Mouse (Mus musculus): ENCODE data around the gene Slc25a16. TPM values are rescaled to one million over a fixed set of nuclear protein-coding genes. Genes with fewer than 3 reads are reported as not detected.

Gene Slc25a16
- total RNA-seq (2012; rRNA removed), result 7.7 and 8.3 TPM in 2 replicates
- polyA plus RNA-seq (2012; ENCODE audit: insufficient read depth in 1 of 2, insufficient read length in 2 of 2, low read depth in 1 of 2, low replicate concordance in 2 of 2, missing spikeins in 1 of 2), result 10 to 100 TPM in 1 of 2 experiments, not detected in 1; 12.1 TPM

GRCm38 (mm10) chr10:62919925-62920765 is at the start of gene Slc25a16:
Gene Slc25a16, plus strand, starts transcription at chr10:62920633.
- Histone ChIP-seq H3K27me3 (ENCODE audit: control insufficient read depth in 1 of 2, insufficient read depth in 2 of 2, low read length in 2 of 2) (no peaks in the 10 kb centered on the region), H3K79me2 (ENCODE audit: control insufficient read depth, insufficient read depth, low read length, poor library complexity) (peaks cover 7% of the 10 kb centered on the region), H3K9ac (ENCODE audit: control insufficient read depth, low read depth, low read length, poor library complexity, severe bottlenecking) (peak within 1 kb of the TSS; percentile 82), H3K4me1 (ENCODE audit: control insufficient read depth in 1 of 2, insufficient read depth in 2 of 2, low read length in 2 of 2) (peaks cover 0 to 11% of the 10 kb centered on the region in 2 experiments; a peak in 3 of 4 replicates), H3K4me3 (ENCODE audit: control insufficient read depth in 1 of 2, insufficient read depth in 1 of 2, low read depth in 2 of 2, low read length in 2 of 2) (peak within 1 kb of the TSS; percentile 89 to 90), H3K9me3 (replicated peaks; ENCODE audit: insufficient read depth, low read length) (no peaks in the 10 kb centered on the region), H3K27ac (ENCODE audit: control insufficient read depth, low read depth, low read length) (peak within 1 kb of the TSS; percentile 54), H3K36me3 (ENCODE audit: control insufficient read depth in 1 of 2, insufficient read depth in 2 of 2, low read length in 2 of 2) (peaks cover 0 to 5% of the 10 kb centered on the region in 2 experiments; a peak in 1 of 4 replicates)
- peak; percentile 92 for DNase-seq (ENCODE audit: low read depth, low spot score)
- TF ChIP-seq MYC (IDR thresholded peaks at IDR 0.05; ENCODE audit: low read depth, low read length), result 0 out of 2 replicates have a peak, but pooled peaks have one; percentile 15
- TF ChIP-seq TBP (IDR thresholded peaks at IDR 0.05; ENCODE audit: low read depth, low read length), result peak; percentile 68; the same call in 1 of the 2 replicates
- peak; percentile 96 for TF ChIP-seq ELF1 (IDR thresholded peaks at IDR 0.05; ENCODE audit: low read depth, low read length)
- TF ChIP-seq HCFC1 (IDR thresholded peaks at IDR 0.05; ENCODE audit: low read depth, low read length), result peak; percentile 89
- TF ChIP-seq SMC3 (IDR thresholded peaks at IDR 0.05; ENCODE audit: low read depth, low read length), result no peak
- peak; percentile 81; the same call in 1 of the 2 replicates for TF ChIP-seq MAZ (IDR thresholded peaks at IDR 0.05; ENCODE audit: low read depth, low read length)
- no peak for TF ChIP-seq JUND (IDR thresholded peaks at IDR 0.05; ENCODE audit: low read depth, low read length)
- TF ChIP-seq MEF2A (IDR thresholded peaks at IDR 0.05; ENCODE audit: extremely low read depth, insufficient replicate concordance, low read depth, low read length, poor library complexity, severe bottlenecking), result no peak
- TF ChIP-seq CTCF (IDR thresholded peaks at IDR 0.05 in 2 of 3, conservative IDR thresholded peaks at IDR 0.05 in 1 of 3; ENCODE audit: control insufficient read depth in 1 of 3, insufficient read depth in 1 of 3, low read depth in 2 of 3, low read length in 3 of 3, poor library complexity in 1 of 3, severe bottlenecking in 1 of 3), result no peak
- TF ChIP-seq GABPA (IDR thresholded peaks at IDR 0.05; ENCODE audit: low read depth, low read length), result no peak
- no peak for TF ChIP-seq USF1 (IDR thresholded peaks at IDR 0.05; ENCODE audit: low read depth, low read length)
- TF ChIP-seq ZC3H11A (IDR thresholded peaks at IDR 0.05; ENCODE audit: low read depth, low read length), result no peak
- no peak for TF ChIP-seq RAD21 (IDR thresholded peaks at IDR 0.05; ENCODE audit: low read depth, low read length)
- no peak for TF ChIP-seq CHD1 (IDR thresholded peaks at IDR 0.05; ENCODE audit: low read depth, low read length)
- TF ChIP-seq ZKSCAN1 (IDR thresholded peaks at IDR 0.05; ENCODE audit: low read depth, low read length), result no peak
- TF ChIP-seq GATA1 (IDR thresholded peaks at IDR 0.05; ENCODE audit: low read depth, low read length), result no peak
- no peak for TF ChIP-seq CHD2 (IDR thresholded peaks at IDR 0.05; ENCODE audit: low read length)
- peak; percentile 47; the same call in 1 of the 2 replicates for TF ChIP-seq NRF1 (IDR thresholded peaks at IDR 0.05; ENCODE audit: insufficient read depth, low read depth, low read length, poor library complexity, severe bottlenecking)
- peak; percentile 95 for TF ChIP-seq SIN3A (IDR thresholded peaks at IDR 0.05; ENCODE audit: low read length)
- TF ChIP-seq EP300 (IDR thresholded peaks at IDR 0.05; ENCODE audit: low read depth in 1 of 2, low read length in 2 of 2), result 0 out of 4 replicates have a peak, but pooled peaks of 1 of the 2 experiments have one; percentile 18
- no peak for TF ChIP-seq TAL1 (IDR thresholded peaks at IDR 0.05; ENCODE audit: low read length)
- TF ChIP-seq TCF12 (IDR thresholded peaks at IDR 0.05; ENCODE audit: low read depth, low read length), result peak; percentile 47; the same call in 1 of the 2 replicates
- no peak for TF ChIP-seq MAFK (IDR thresholded peaks at IDR 0.05; ENCODE audit: borderline replicate concordance, low read depth, low read length)
- peak; percentile 57 for TF ChIP-seq ETS1 (IDR thresholded peaks at IDR 0.05; ENCODE audit: low read depth, low read length)
- peak; percentile 65 for TF ChIP-seq NELFE (IDR thresholded peaks at IDR 0.05; ENCODE audit: low read depth, low read length)
- TF ChIP-seq MXI1 (IDR thresholded peaks at IDR 0.05; ENCODE audit: low read depth, low read length), result peak; percentile 84
- no peak for TF ChIP-seq POLR2AphosphoS5 (IDR thresholded peaks at IDR 0.05; ENCODE audit: borderline replicate concordance, low read depth, low read length)
- peak; percentile 63; the same call in 1 of the 2 replicates for TF ChIP-seq POLR2AphosphoS2 (IDR thresholded peaks at IDR 0.05; ENCODE audit: low read length)
- no peak for TF ChIP-seq ZNF384 (IDR thresholded peaks at IDR 0.05; ENCODE audit: low read depth, low read length)
- TF ChIP-seq POLR2A (IDR thresholded peaks at IDR 0.05; ENCODE audit: control insufficient read depth in 1 of 2, insufficient read depth in 1 of 2, low read depth in 1 of 2, low read length in 2 of 2, poor library complexity in 1 of 2), result peak; percentile 47 to 83; a peak in 3 of 4 replicates
- TF ChIP-seq RCOR1 (IDR thresholded peaks at IDR 0.05; ENCODE audit: low read depth, low read length), result no peak
- TF ChIP-seq ZMIZ1 (IDR thresholded peaks at IDR 0.05; ENCODE audit: low read depth, low read length), result no peak; the same call in 1 of the 2 replicates
- TF ChIP-seq E2F4 (IDR thresholded peaks at IDR 0.05; ENCODE audit: borderline replicate concordance, low read depth, low read length), result peak; percentile 73; the same call in 1 of the 2 replicates
- no peak for TF ChIP-seq BHLHE40 (IDR thresholded peaks at IDR 0.05; ENCODE audit: borderline replicate concordance, low read depth, low read length)
- no peak; the same call in none of the 2 replicates for TF ChIP-seq KAT2A (conservative IDR thresholded peaks at IDR 0.05; ENCODE audit: low read depth, low read length)
